Mouse (Mus musculus): ENCODE measurements around the gene Dlx4.

The Dlx4 gene

GRCm38 (mm10) chr11:95142980-95143575 is 3.0 kb downstream of the Dlx4 start:
- DNase-seq (ENCODE audit: low spot score): no peak

GRCm38 (mm10) chr11:95142258-95142657 is 3.8 kb downstream of the Dlx4 start:
- DNase-seq (ENCODE audit: low spot score): no peak

GRCm38 (mm10) chr11:95139871-95140270 is 6.2 kb downstream of the Dlx4 start:
- no peak for DNase-seq (ENCODE audit: low spot score)

GRCm38 (mm10) chr11:95137281-95137680 is 8.8 kb downstream of the Dlx4 start:
- DNase-seq (ENCODE audit: low spot score): no peak

GRCm38 (mm10) chr11:95133321-95133720 is 12.7 kb downstream of the Dlx4 start:
- DNase-seq (ENCODE audit: low spot score): no peak

- no peak for DNase-seq (ENCODE audit: low spot score)
These were observed 15.3 kb downstream of the Dlx4 start for GRCm38 (mm10) chr11:95130668-95131252.

GRCm38 (mm10) chr11:95128359-95128758 is 17.7 kb downstream of the Dlx4 start:
- no peak for DNase-seq (ENCODE audit: low spot score)

GRCm38 (mm10) chr11:95126272-95127245 is 19.5 kb downstream of the Dlx4 start:
- DNase-seq (ENCODE audit: low spot score): no peak

GRCm38 (mm10) chr11:95125366-95125948 is 20.6 kb downstream of the Dlx4 start:
- DNase-seq (ENCODE audit: low spot score): no peak

- no peak for DNase-seq (ENCODE audit: low spot score)
These were observed 24.0 kb downstream of the Dlx4 start for GRCm38 (mm10) chr11:95122100-95122489.

GRCm38 (mm10) chr11:95121161-95122099 is 24.6 kb downstream of the Dlx4 start:
- no peak for DNase-seq (ENCODE audit: low spot score)

GRCm38 (mm10) chr11:95120633-95121020 is 25.4 kb downstream of the Dlx4 start:
- no peak for DNase-seq (ENCODE audit: low spot score)

GRCm38 (mm10) chr11:95119990-95120632 is 26.0 kb downstream of the Dlx4 start, which contains the start of gene Dlx3:
Dlx3 (plus strand) TSS chr11:95120119.
- no peak for DNase-seq (ENCODE audit: low spot score)

GRCm38 (mm10) chr11:95118505-95118904 is 27.6 kb downstream of the Dlx4 start:
- peak; percentile 66 for DNase-seq (ENCODE audit: low spot score)

GRCm38 (mm10) chr11:95117030-95117429 is 29.0 kb downstream of the Dlx4 start:
- peak; percentile 74 for DNase-seq (ENCODE audit: low spot score)

- no peak for DNase-seq (ENCODE audit: low spot score)
These were observed 36.0 kb downstream of the Dlx4 start for GRCm38 (mm10) chr11:95110081-95110480.

- no peak for DNase-seq (ENCODE audit: low spot score)
These were observed 37.1 kb downstream of the Dlx4 start for GRCm38 (mm10) chr11:95109000-95109399.

GRCm38 (mm10) chr11:95106440-95107236 is 39.4 kb downstream of the Dlx4 start:
- peak; percentile 78 for DNase-seq (ENCODE audit: low spot score)

GRCm38 (mm10) chr11:95105274-95105874 is 40.7 kb downstream of the Dlx4 start:
- DNase-seq (ENCODE audit: low spot score): no peak

GRCm38 (mm10) chr11:95104266-95104665 is 41.8 kb downstream of the Dlx4 start:
- peak; percentile 70 for DNase-seq (ENCODE audit: low spot score)

Measured in lung, postnatal 25 days (tissue).